Mouse (Mus musculus) embryo, embryonic 9.5 days (tissue): ENCODE results near the gene 2010300C02Rik.
"Not testable (repeated sequence)": the region's sequence is repeated elsewhere in the genome, so short reads cannot be mapped to it uniquely, and the experiment has no call there.

ENCODE experiments used
- DNase-seq: peaks from one replicate; pipeline ENCODE4 v3.0.0-alpha.2; 2017; ENCODE audit errors: extremely low spot score

The 2010300C02Rik gene

GRCm38 (mm10) chr1:37719761-37720640 is at the start of gene 2010300C02Rik:
TSS of gene 2010300C02Rik (minus strand) at chr1:37720085.
- peak; percentile 50 for DNase-seq

DNA sequence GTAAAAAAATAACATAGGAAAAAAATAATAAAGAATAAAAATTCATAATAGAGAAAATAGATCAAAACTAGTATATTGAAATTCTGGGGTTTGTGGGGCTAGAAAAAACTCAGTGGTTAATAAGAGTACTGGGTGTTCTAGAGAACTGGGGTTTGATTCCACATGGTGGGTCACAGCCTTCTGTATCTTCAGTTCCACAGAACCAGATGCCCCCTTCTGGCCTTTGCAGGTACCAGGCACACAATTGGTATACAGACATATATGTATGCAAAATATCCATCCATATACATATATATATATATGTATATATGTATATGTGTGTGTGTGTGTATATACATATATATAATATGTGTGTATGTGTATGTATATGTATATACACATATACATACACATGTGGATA is 39.5 kb upstream of the 2010300C02Rik start:
- no peak for DNase-seq

- DNase-seq = no peak
Measured at GRCm38 (mm10) chr1:37744650-37745259, 24.9 kb upstream of the 2010300C02Rik start.

DNA sequence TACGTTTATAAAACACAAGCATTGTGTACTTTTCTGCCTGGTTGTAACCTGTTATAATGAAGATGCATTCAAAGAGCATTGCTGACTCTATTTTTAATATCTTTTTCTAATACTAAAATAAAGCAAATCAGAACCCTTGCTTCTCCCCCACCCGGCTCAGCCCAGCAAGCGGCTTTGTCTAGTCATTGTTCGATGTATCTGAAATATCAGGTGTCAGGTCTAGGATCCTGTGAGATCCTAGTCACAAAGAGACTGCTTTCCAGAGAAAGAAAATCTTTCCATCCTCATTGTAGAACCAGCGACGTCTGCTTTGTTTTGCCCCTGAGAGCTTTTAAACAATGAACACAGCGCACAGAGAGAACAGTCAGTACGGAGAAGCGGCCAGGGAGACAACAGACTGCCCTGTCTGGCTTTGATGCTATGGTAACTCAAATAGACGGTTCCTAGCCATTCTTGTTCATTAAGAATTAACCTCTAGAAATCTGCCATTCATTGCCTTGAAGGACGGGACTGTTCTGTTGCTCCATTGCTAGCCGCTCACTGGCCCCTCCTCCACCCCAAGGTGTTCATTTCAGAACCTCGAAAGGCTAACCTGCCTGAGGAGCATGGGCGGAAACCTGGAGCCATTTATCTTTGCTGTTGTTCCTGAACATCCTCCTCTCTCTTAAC is 22.9 kb upstream of the 2010300C02Rik start:
- DNase-seq = no peak

DNA sequence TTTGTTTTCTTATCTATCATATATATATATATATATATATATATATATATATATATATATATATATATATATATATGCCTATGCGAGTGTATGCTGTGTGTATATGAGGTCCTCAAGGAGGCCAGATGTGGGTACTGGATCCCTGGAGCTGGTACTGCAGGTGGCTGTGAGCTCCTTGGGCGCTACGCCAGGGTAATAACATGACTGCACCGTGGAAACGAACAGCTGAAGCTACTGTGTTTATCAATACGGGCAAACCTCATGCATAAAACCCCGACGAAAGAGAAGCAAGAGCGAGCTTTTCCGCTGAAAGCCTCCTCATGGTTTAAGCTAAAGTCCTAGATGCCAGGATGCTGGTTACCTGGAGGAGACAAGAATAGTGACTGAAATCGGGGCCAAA is 22.2 kb upstream of the 2010300C02Rik start:
- DNase-seq = no peak

- DNase-seq = no peak
Measured at GRCm38 (mm10) chr1:37740161-37740802, 20.4 kb upstream of the 2010300C02Rik start.

DNA sequence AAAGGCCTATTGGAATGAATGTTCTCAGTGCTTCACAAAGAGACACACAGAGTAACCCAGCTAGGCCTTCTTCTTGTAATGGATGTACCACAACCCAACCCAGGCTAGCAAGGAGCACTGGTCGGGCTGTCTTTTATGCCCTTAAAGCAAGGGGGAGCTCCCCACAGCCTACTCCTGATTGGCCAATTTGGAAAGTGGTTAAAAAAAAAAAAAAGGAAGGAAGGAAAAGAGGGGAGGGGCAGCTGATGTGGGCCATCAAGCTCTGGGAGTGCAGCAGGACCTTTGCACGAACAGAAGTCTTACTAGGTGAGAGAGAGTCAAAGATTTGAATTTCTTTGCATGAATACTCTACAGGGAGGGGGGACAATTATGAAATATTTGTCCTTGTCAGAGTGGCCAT is 19.0 kb upstream of the 2010300C02Rik start:
- DNase-seq = no peak

DNA sequence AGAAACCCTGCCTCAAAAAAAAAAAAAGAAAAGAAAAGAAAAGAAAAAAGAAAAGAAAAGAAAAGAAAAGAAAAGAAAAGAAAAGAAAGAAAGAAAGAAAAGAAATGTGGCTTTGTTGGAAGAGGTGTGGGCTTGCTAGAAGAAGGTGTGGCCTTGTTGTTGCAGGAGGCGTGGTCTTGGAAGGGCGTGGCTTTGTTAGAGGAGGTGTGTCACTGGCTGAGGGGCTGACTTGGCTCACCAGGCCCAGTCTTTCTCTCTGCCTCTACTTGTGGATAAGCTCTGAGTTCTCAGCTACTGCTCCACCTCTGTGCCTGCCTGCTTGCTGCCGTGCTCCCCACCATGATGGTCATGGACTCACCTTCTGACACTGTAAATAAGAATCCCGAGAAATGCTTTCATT is 17.2 kb upstream of the 2010300C02Rik start:
- DNase-seq = no peak

GRCm38 (mm10) chr1:37735932-37736331 is 16.0 kb upstream of the 2010300C02Rik start:
- DNase-seq = no peak

DNA sequence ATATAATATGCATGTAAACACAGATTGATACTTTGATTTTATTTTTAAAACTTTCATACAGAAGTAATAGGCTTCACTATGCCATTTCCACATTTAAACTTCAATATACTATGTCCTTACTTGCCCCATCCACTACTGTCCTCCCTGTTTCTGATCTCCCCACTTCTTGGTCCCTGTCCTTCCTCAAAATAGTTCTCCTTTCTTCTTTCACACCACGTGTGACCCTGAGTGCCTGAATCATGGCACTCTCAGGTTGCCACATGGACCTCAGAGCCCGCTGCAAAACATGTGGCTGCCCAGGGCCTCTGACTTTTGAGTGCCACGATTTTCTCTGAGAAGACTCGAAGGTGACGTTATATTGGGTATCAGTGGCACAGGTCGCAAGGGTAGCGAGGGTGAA is 15.0 kb upstream of the 2010300C02Rik start:
- no peak for DNase-seq

DNA sequence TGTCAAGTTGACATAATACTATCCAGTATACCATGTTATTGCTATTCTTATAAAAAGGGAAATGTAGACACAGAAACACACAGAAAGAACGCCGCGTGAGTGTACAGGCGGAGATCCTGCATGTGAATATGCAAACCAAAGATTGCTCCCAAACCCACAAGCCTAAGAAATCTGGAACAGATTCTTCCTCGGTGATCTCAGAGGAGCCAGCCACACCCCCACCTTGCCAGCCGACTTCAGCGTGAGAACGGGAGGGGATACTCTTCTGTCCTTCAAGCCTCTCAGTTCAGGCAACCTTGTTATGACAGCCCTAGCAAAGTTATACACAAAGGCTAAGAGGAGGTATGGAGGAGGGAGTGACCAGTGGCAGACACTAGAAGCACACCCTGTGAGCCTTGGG is 9.5 kb upstream of the 2010300C02Rik start:
- DNase-seq = no peak

DNA sequence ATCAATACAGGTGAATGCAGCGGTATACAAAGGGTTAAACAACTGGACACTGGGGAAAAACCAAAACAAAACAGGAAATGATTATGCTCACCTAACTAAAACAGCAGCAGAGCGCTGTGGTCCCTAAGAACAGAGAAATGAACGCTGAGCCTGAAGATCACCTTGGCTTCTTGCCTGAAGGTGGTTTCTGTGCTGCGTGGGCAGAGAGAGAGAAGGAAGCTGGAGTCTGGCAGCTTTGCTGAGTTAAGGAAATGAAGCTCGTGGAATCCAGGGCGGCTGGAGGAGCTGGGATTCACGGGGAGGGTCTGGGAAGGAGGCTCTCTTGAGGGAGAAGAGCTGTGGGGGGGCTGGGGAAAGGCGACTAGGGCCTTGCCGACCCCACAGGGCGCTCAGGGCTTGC is 8.2 kb upstream of the 2010300C02Rik start:
- DNase-seq = no peak

DNA sequence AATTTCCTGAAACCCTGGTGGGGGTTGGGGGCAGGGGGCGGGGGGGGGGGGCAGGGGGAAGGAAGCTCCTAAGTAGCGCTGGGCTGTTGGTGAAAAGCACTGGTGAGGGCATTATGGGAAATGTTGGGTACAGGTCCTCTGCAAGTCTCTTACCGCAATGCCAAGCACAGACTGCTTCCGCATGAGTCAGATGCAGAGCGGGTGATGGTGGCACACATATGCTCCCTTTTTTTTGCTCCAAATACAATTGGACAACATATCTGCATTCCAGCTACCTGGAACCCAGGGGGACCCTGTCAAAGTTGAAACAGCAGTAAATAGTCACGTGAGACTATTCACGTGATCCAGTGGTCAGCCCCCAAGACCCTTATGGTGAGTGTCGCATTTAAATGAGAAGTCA is 7.3 kb upstream of the 2010300C02Rik start:
- no peak for DNase-seq

DNA sequence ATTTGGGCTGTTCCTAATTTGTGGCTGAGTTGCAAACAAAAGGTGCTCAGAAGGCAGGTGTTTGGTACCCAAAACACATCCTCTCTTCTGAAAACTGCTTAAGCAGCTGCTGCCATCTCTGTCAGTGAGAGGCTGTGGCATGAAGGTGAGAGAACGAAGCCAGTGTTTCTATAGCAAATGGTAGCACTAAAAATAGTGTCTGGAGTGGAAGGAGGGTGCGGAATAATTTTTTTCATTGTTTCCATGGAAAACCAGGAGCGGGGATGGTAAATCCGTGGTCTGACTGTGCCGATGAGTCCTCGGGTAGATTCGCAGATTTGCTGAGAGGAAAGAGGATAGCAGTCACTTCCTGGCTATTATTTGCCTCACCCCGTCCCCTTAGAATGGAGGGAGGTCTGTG is 6.5 kb upstream of the 2010300C02Rik start:
- DNase-seq = no peak

- no peak for DNase-seq
Measured at GRCm38 (mm10) chr1:37725880-37726279, 6.0 kb upstream of the 2010300C02Rik start.

GRCm38 (mm10) chr1:37721092-37721491 is 1.2 kb upstream of the 2010300C02Rik start:
- DNase-seq = no peak

DNA sequence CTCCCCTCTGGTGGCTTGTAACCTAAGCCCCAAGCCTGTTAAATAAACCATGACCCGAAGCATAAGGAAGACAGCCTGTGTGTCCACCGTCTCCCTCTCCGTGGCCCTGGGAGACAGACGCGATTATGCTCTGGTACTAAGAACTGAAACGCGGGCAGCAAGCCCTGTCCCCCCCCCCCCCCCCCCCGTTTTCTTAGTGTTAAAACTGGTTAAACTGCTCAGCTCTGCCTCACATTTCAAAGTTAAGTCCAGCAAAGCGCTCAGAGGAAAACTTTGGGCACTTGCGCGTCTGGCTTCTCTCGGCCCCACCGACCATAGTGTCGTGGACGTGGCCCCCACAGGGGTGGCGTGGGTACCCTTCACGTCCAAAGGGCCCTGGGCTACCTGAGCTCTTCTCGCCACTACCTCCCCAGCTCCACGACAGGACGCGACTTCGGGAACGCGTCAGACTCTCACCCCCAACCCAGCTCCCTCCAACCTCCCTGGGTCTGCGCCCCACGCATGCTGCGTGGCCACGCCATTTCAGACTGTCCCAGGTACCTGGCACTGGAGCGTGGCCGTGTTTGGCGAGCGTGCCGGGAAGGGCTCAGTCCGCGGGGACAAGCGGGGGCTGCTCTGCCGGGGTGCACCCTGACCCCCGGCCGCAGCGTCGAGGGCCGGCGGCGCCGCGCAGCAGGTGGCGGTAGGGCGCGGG is 708 bp downstream of the 2010300C02Rik start:
- DNase-seq = peak; percentile 27

- no peak for DNase-seq
Measured at GRCm38 (mm10) chr1:37718516-37718915, 1.4 kb downstream of the 2010300C02Rik start.

GRCm38 (mm10) chr1:37717415-37718195 is 2.3 kb downstream of the 2010300C02Rik start:
- no peak for DNase-seq

- not testable (repeated sequence) for DNase-seq
Measured at GRCm38 (mm10) chr1:37712357-37712737, 7.5 kb downstream of the 2010300C02Rik start.
